Mouse (Mus musculus) myocyte (in vitro differentiated cells): ENCODE results near the gene Cckar.

Source experiments
- MYOG ChIP-seq, 3 experiments: IDR thresholded peaks; one replicate each; pipeline ENCODE4 v1.6.1; 2011; ENCODE audit warnings: control low read depth in 2 of 3, low read depth in 2 of 3, mild to moderate bottlenecking in 2 of 3; ENCODE audit not compliant: insufficient read length in 2 of 3, control insufficient read depth in 1 of 3, insufficient read depth in 1 of 3
- POLR2A ChIP-seq: IDR thresholded peaks from one replicate; pipeline ENCODE4 v1.6.1; 2011; ENCODE audit warnings: low read depth, mild to moderate bottlenecking, control low read depth, moderate library complexity; ENCODE audit not compliant: insufficient read length
- SRF ChIP-seq: IDR thresholded peaks from one replicate; pipeline ENCODE4 v1.6.1; 2011; ENCODE audit warnings: low read depth; ENCODE audit not compliant: control insufficient read depth, insufficient read length
- TCF12 ChIP-seq: IDR thresholded peaks from one replicate; pipeline ENCODE4 v1.6.1; 2011; ENCODE audit warnings: mild to moderate bottlenecking, control low read depth; ENCODE audit not compliant: poor library complexity, insufficient read depth, severe bottlenecking
- TCF3 ChIP-seq: IDR thresholded peaks from one replicate; pipeline ENCODE4 v1.6.1; 2011; ENCODE audit warnings: low read depth, control low read depth; ENCODE audit not compliant: insufficient read length

GRCm38 (mm10) chr5:53727606-53728005 lies 20.1 kb upstream of the Cckar start:
- no peak for TF ChIP-seq POLR2A
- TF ChIP-seq MYOG (IDR thresholded peaks at IDR 0.05; ENCODE audit: control insufficient read depth in 1 of 3, insufficient read depth in 1 of 3, insufficient read length in 2 of 3, low read depth in 2 of 3) = no peak
- TF ChIP-seq TCF3 = no peak
- TF ChIP-seq TCF12 = no peak
- TF ChIP-seq SRF = no peak
